Mouse (Mus musculus) ES-Bruce4 (cell line): ENCODE measurements at regions not wholly inside any gene's neighbourhood (a gene's known extent, or its start where the extent isn't known, plus 50 kb on each side); places are given as distances from the start of the nearest gene placed in this dataset.
A peak's percentile ranks its signal among the peaks of the same experiment; 100 is the strongest.

Experiments
- H3K27ac ChIP-seq: 2 replicates; pipeline ENCODE4 v1.5.1; 2012; ENCODE audit warnings: low read length, inconsistent platforms; ENCODE audit not compliant: insufficient read depth
- H3K27me3 ChIP-seq: 2 replicates; pipeline ENCODE4 v1.6.1; 2012; ENCODE audit warnings: mild to moderate bottlenecking, low read length, inconsistent platforms; ENCODE audit not compliant: control insufficient read depth, poor library complexity, insufficient read depth, severe bottlenecking
- H3K36me3 ChIP-seq: 2 replicates; pipeline ENCODE4 v1.6.1; 2012; ENCODE audit warnings: inconsistent platforms, mild to moderate bottlenecking, low read length, moderate library complexity; ENCODE audit not compliant: control insufficient read depth, poor library complexity, insufficient read depth, severe bottlenecking
- H3K4me1 ChIP-seq: one replicate; pipeline ENCODE4 v1.8.1; 2011; ENCODE audit warnings: low read length; ENCODE audit not compliant: control insufficient read depth, insufficient read depth
- H3K4me3 ChIP-seq: 2 replicates; pipeline ENCODE4 v1.5.1; 2011; ENCODE audit warnings: low read depth, mild to moderate bottlenecking, low read length
- H3K9ac ChIP-seq: 2 replicates; pipeline ENCODE4 v1.6.1; 2012; ENCODE audit warnings: low read depth, mild to moderate bottlenecking, inconsistent platforms; ENCODE audit not compliant: poor library complexity, severe bottlenecking
- H3K9me3 ChIP-seq: replicated peaks from 2 replicates; pipeline ENCODE4 v1.6.1; 2012; ENCODE audit warnings: mild to moderate bottlenecking, low read length, inconsistent platforms; ENCODE audit not compliant: control insufficient read depth, poor library complexity, insufficient read depth, severe bottlenecking
- CTCF ChIP-seq: IDR thresholded peaks from one replicate; pipeline ENCODE4 v1.8.1; 2011; ENCODE audit warnings: low read depth, low read length
- EP300 ChIP-seq: IDR thresholded peaks from 2 replicates; pipeline ENCODE4 v1.6.1; 2011; ENCODE audit warnings: low read depth, low read length; ENCODE audit not compliant: insufficient read depth
- POLR2A ChIP-seq: IDR thresholded peaks from one replicate; pipeline ENCODE4 v1.8.1; 2011; ENCODE audit warnings: low read length; ENCODE audit not compliant: insufficient read depth

DNA sequence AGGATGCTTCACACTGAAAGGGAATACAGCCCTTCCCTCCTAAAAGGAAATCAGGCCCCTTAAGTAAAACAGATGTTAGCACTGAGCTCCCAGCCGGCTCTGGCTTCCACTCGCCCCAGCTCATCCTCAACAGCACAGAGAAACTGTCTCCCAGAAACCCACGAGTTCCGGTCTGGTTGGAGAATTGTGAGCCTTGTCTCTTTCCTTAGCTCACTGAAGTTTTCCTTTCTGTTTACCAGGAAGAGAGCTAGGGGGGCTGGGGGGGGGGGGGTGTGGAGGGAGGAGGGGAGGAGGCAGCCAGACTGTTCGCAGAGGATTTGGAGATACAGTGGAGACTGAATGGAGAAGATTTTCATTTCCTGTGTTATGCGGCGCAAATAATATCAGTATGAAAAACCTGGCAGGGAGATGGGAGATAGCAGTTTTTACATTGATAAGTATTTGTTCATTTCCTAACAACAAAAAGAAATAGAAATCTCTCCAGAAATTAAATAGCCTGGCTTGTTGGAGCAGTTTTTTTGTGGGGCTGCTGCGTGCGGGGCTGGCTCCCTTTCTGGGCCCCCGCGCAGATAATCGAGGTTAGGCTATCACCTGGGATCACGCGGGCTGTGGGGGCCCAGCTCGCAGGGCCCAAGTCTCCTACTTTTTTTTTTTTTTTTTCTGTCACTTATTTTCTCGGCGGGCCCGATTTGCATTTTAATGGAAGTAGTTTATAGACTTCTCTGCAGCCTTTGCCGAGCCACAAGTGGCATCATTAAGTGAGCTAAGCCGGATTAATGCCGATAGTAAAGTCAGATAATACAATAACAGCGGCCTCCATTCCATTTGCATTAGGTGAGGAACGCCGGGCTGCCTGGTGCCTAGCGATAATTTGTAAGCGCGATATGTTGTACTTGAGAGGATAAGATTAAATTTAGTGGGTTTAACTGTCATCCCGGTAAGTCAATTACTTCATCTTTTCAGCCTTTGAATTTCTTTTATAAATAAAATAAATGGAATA is 235.5 kb downstream of the Insig2 start:
- TF ChIP-seq POLR2A: no peak
- TF ChIP-seq CTCF: no peak
- TF ChIP-seq EP300: no peak
- H3K4me3 ChIP-seq: peak overlapping the region; percentile 29; the same call in 1 of the 2 replicates
- no peaks in the 10 kb centered on the region for H3K27me3 ChIP-seq
- H3K36me3 ChIP-seq: no peaks in the 10 kb centered on the region
- H3K9ac ChIP-seq: peak overlapping the region; percentile 64; the same call in 1 of the 2 replicates
- H3K9me3 ChIP-seq: no peaks in the 10 kb centered on the region
- H3K27ac ChIP-seq: no peak overlapping the region
- peaks cover 3% of the 10 kb centered on the region for H3K4me1 ChIP-seq

DNA sequence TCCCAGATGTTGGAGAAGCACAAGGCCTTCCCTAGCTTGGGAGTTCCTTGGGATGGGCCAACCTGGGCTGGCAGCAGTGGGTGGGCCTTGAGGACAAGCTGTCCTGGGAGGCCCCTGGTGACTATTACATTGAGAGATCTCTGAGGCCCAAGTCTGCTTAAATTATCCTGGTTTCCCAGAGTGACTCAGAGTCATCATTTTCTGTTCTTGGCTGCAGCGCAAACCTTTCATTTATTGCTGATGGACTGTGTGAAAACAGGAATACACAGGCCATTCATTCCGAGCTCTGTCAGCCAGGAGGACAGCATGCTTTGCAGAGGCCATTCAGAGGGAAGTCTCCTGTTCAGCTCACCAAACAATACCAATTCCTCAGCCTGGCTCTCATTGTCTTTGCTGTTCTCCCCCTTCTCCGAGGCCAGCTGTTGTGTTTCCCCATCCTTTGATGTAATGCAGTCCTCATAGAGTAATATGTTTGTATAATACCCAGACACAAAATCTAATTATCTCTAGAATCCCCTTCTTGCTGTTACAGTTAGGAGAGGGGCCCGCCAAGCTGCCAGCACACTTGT is 220.5 kb downstream of the Insig2 start:
- Histone ChIP-seq H3K27me3 (no peaks in the 10 kb centered on the region), H3K9me3 (no peaks in the 10 kb centered on the region), H3K4me1 (no peaks in the 10 kb centered on the region), H3K27ac (no peak overlapping the region), H3K9ac (no peak overlapping the region), H3K4me3 (no peak overlapping the region), H3K36me3 (no peaks in the 10 kb centered on the region)
- TF ChIP-seq POLR2A (no peak), EP300 (no peak), CTCF (no peak)

DNA sequence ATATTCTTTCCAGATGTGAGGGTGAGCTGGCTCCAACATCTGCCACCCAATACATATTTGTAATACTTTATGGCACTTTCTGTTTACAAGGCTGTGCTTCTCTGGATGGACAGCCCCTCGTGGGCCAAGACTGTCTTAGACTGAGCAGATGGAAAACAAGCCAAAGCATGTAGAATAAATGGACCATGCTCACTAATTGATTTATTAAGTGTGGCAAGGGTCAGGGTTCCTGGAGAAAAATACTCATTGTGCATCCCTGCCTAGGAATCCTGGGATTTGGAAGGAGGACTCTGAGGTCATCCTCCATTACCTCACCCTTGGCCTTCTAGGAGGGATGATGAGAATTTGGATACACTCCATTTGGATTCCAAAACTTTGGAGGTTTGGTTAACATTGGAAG is 219.9 kb downstream of the Insig2 start:
- no peak overlapping the region for H3K4me3 ChIP-seq
- H3K9ac ChIP-seq: no peak overlapping the region
- TF ChIP-seq EP300: no peak
- no peak for TF ChIP-seq POLR2A
- TF ChIP-seq CTCF: no peak
- no peaks in the 10 kb centered on the region for H3K36me3 ChIP-seq
- no peaks in the 10 kb centered on the region for H3K9me3 ChIP-seq
- no peaks in the 10 kb centered on the region for H3K27me3 ChIP-seq
- H3K4me1 ChIP-seq: no peaks in the 10 kb centered on the region
- no peak overlapping the region for H3K27ac ChIP-seq

DNA sequence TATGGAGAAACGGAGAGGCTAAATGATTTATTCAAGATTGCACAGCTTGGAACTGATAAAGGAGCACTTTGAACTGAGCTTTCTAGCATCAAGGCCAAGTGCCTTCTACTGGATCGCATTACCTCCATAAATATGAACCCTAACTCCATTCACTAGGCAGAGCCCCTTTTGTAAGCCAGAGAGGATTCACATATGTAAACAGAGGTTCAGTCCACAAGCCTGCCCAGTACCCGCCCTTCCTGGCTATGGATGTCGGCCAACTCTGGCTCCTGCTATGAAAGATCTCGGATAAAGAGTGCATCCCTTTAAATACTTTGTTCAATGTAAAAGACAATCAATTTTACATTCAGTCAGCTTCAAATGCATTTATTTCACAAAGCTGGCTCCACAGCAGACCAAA is 215.8 kb downstream of the Insig2 start:
- no peak overlapping the region for H3K4me3 ChIP-seq
- TF ChIP-seq EP300: no peak
- no peak for TF ChIP-seq CTCF
- no peak for TF ChIP-seq POLR2A
- H3K27me3 ChIP-seq: no peaks in the 10 kb centered on the region
- no peak overlapping the region for H3K9ac ChIP-seq
- no peaks in the 10 kb centered on the region for H3K4me1 ChIP-seq
- no peaks in the 10 kb centered on the region for H3K9me3 ChIP-seq
- H3K27ac ChIP-seq: no peak overlapping the region
- no peaks in the 10 kb centered on the region for H3K36me3 ChIP-seq

- no peaks in the 10 kb centered on the region for H3K9me3 ChIP-seq
- no peak for TF ChIP-seq CTCF
- TF ChIP-seq EP300: no peak
- no peak for TF ChIP-seq POLR2A
- H3K9ac ChIP-seq: no peak overlapping the region
- no peak overlapping the region for H3K27ac ChIP-seq
- peaks cover 3% of the 10 kb centered on the region; the same call in 1 of the 2 replicates for H3K27me3 ChIP-seq
- no peaks in the 10 kb centered on the region for H3K36me3 ChIP-seq
- H3K4me3 ChIP-seq: no peak overlapping the region
- H3K4me1 ChIP-seq: peaks cover 2% of the 10 kb centered on the region
Observed at GRCm38 (mm10) chr1:121123436-121123835, 209.0 kb downstream of the Insig2 start.

GRCm38 (mm10) chr1:121136284-121136683 is 196.1 kb downstream of the Insig2 start:
- Histone ChIP-seq H3K4me1 (no peaks in the 10 kb centered on the region), H3K36me3 (no peaks in the 10 kb centered on the region), H3K27ac (no peak overlapping the region), H3K27me3 (no peaks in the 10 kb centered on the region), H3K9me3 (no peaks in the 10 kb centered on the region), H3K4me3 (no peak overlapping the region), H3K9ac (no peak overlapping the region)
- TF ChIP-seq CTCF (no peak), EP300 (no peak)
